Mouse (Mus musculus) myocyte (in vitro differentiated cells): ENCODE results near the gene Ercc2. TPM values are rescaled to one million over a fixed set of nuclear protein-coding genes. Genes with fewer than 3 reads are reported as not detected.

Source experiments
- H3K27me3 ChIP-seq: one replicate; pipeline ENCODE4 v1.6.1; 2011; ENCODE audit not compliant: control insufficient read depth, insufficient read depth, insufficient read length
- H3K36me3 ChIP-seq: one replicate; pipeline ENCODE4 v1.6.1; 2011; ENCODE audit not compliant: control insufficient read depth, insufficient read depth
- H3K4me2 ChIP-seq: one replicate; pipeline ENCODE4 v1.6.1; 2011; ENCODE audit warnings: low read depth, control low read depth
- H3K4me3 ChIP-seq: one replicate; pipeline ENCODE4 v1.5.1; 2011; ENCODE audit warnings: mild to moderate bottlenecking, control low read depth, moderate library complexity
- H3K79me2 ChIP-seq: one replicate; pipeline ENCODE4 v1.6.1; 2011; ENCODE audit not compliant: control insufficient read depth, insufficient read depth
- H3ac ChIP-seq: one replicate; pipeline ENCODE4 v1.6.1; 2011; ENCODE audit not compliant: control insufficient read depth, insufficient read length
- CEBPB ChIP-seq: IDR thresholded peaks from 2 replicates; pipeline ENCODE4 v1.6.1; 2011; ENCODE audit warnings: mild to moderate bottlenecking, moderate library complexity; ENCODE audit not compliant: poor library complexity, insufficient read depth, severe bottlenecking
- E2F4 ChIP-seq: IDR thresholded peaks from one replicate; pipeline ENCODE4 v1.6.1; 2011; ENCODE audit warnings: mild to moderate bottlenecking, control low read depth, moderate library complexity; ENCODE audit not compliant: insufficient read depth
- MAX ChIP-seq: IDR thresholded peaks from one replicate; pipeline ENCODE4 v1.6.1; 2011; ENCODE audit warnings: low read depth, mild to moderate bottlenecking, control low read depth
- MYOD1 ChIP-seq, 3 experiments: IDR thresholded peaks; one replicate each; pipeline ENCODE4 v1.6.1; 2011; ENCODE audit warnings: control low read depth in 2 of 3, low read depth in 2 of 3, mild to moderate bottlenecking in 2 of 3, moderate library complexity in 1 of 3; ENCODE audit not compliant: insufficient read length in 2 of 3, control insufficient read depth in 1 of 3
- MYOG ChIP-seq, 3 experiments: IDR thresholded peaks; one replicate each; pipeline ENCODE4 v1.6.1; 2011; ENCODE audit warnings: control low read depth in 2 of 3, low read depth in 2 of 3, mild to moderate bottlenecking in 2 of 3; ENCODE audit not compliant: insufficient read length in 2 of 3, control insufficient read depth in 1 of 3, insufficient read depth in 1 of 3
- POLR2A ChIP-seq: IDR thresholded peaks from one replicate; pipeline ENCODE4 v1.6.1; 2011; ENCODE audit warnings: low read depth, mild to moderate bottlenecking, control low read depth, moderate library complexity; ENCODE audit not compliant: insufficient read length
- POLR2AphosphoS2 ChIP-seq: IDR thresholded peaks from one replicate; pipeline ENCODE4 v1.6.1; 2011; ENCODE audit warnings: low read depth, control low read depth; ENCODE audit not compliant: insufficient read length
- REST ChIP-seq: IDR thresholded peaks from one replicate; pipeline ENCODE4 v1.6.1; 2011; ENCODE audit warnings: mild to moderate bottlenecking, control low read depth, moderate library complexity; ENCODE audit not compliant: insufficient read depth, insufficient read length
- SRF ChIP-seq: IDR thresholded peaks from one replicate; pipeline ENCODE4 v1.6.1; 2011; ENCODE audit warnings: low read depth; ENCODE audit not compliant: control insufficient read depth, insufficient read length
- TCF12 ChIP-seq: IDR thresholded peaks from one replicate; pipeline ENCODE4 v1.6.1; 2011; ENCODE audit warnings: mild to moderate bottlenecking, control low read depth; ENCODE audit not compliant: poor library complexity, insufficient read depth, severe bottlenecking
- TCF3 ChIP-seq: IDR thresholded peaks from one replicate; pipeline ENCODE4 v1.6.1; 2011; ENCODE audit warnings: low read depth, control low read depth; ENCODE audit not compliant: insufficient read length
- USF1 ChIP-seq: IDR thresholded peaks from one replicate; pipeline ENCODE4 v1.6.1; 2011; ENCODE audit warnings: low read depth, mild to moderate bottlenecking, control low read depth, moderate library complexity
- polyA plus RNA-seq: library from polyadenylated mRNA; unstranded; fragments of >200 nt; fragmentation: generic; extraction: Trizol; gene quantifications from one replicate; pipeline ENCODE4 v1.2.1, GENCODE M21; 2012; ENCODE audit warnings: missing spikeins

Gene Ercc2
- polyA plus RNA-seq, 1 experiment = 11.5 TPM

DNA sequence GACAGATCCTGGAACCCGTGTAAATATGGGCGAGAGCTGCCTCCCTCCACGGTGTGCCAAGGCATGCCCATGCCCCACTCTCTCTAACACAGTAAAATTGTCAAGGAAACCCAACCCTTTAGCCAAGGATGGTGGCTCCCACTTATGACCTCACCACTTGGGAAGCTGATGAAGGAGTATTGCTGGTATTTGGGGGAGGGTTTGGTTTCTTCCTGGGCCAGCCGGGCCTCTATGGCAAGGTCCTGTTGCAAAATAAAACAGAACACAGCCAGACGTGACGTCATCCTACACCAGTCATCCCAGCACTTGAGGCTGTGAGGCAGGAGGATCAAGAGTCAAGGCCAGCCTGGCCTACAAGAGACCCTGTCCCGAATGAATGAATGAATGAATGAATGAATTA, 43.2 kb upstream of the Ercc2 start:
- Histone ChIP-seq H3K4me2 (peak overlapping the region; percentile 58), H3K36me3 (no peaks in the 10 kb centered on the region), H3ac (no peak overlapping the region), H3K27me3 (no peaks in the 10 kb centered on the region), H3K4me3 (no peak overlapping the region), H3K79me2 (peaks cover 12% of the 10 kb centered on the region)
- TF ChIP-seq USF1 (no peak), MAX (no peak), E2F4 (no peak), TCF12 (no peak), CEBPB (0 out of 2 replicates have a peak, but pooled peaks have one; percentile 39), POLR2AphosphoS2 (no peak), MYOD1 (IDR thresholded peaks at IDR 0.05; ENCODE audit: control insufficient read depth in 1 of 3, insufficient read length in 2 of 3, low read depth in 2 of 3) (no peak), POLR2A (no peak), MYOG (IDR thresholded peaks at IDR 0.05; ENCODE audit: control insufficient read depth in 1 of 3, insufficient read depth in 1 of 3, insufficient read length in 2 of 3, low read depth in 2 of 3) (no peak)

DNA sequence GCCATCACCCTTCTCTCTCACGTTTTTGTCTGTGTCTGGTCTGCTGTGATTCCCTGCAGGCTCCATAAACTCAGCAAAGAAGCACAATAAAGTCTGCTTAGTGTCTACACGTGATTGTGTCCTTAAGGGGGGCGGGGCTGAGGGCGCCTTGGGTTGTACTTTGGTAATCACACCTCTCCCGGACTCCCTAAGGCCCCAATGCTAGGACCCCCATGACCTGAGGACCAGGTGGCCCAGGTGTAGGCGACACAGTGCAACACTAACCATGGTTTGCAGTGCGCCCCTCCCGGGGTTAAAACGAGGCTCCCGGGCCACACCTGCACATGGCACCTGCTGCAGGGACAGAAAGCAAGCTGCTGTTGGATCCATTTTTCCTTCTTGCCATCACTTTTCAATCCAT, 40.6 kb upstream of the Ercc2 start:
- no peak for TF ChIP-seq MYOG (IDR thresholded peaks at IDR 0.05; ENCODE audit: control insufficient read depth in 1 of 3, insufficient read depth in 1 of 3, insufficient read length in 2 of 3, low read depth in 2 of 3)
- TF ChIP-seq TCF3 = no peak
- no peak for TF ChIP-seq MYOD1 (IDR thresholded peaks at IDR 0.05; ENCODE audit: control insufficient read depth in 1 of 3, insufficient read length in 2 of 3, low read depth in 2 of 3)
- TF ChIP-seq TCF12 = no peak
- TF ChIP-seq USF1 = no peak
- TF ChIP-seq POLR2AphosphoS2 = no peak
- no peak for TF ChIP-seq SRF
- TF ChIP-seq POLR2A = no peak
- TF ChIP-seq MAX = no peak
- TF ChIP-seq E2F4 = no peak
- no peak for TF ChIP-seq REST
- no peak for TF ChIP-seq CEBPB
- Histone ChIP-seq H3K36me3 (no peaks in the 10 kb centered on the region), H3ac (no peak overlapping the region), H3K4me3 (peak overlapping the region; percentile 20), H3K79me2 (no peaks in the 10 kb centered on the region), H3K4me2 (peak overlapping the region; percentile 86), H3K27me3 (no peaks in the 10 kb centered on the region)

DNA sequence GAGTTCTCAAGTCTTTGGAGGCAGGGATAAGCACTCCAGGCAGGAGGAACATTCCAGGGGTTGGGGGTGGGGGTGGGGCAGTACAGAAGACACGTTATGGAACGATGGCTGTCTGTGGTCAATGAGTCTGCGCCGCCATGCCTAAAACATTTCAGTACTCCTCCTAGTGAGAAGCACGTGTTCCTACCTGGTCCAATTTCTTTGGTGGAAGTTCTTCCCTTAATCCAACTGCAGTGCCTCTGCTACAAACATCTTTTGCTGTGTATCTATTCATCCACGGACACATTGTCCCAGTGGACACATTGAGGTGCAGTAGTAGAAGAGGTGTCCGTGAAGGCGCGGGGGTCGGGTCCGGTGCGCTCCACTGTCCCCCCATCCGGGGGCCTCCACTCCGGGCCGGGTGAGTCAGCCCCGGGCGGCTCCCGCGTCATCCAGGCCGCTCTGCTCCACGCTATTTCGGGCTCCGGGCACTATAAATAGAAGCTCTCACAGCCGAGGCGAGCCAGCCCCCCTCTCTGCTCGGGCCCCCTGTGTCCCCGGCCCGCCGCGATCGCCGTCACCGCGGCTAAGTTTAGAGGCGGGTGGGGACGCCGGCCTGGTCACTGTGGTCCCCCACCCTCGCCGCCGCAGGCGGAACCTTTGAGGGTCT, 39.9 kb upstream of the Ercc2 start:
- Histone ChIP-seq H3K79me2 (no peaks in the 10 kb centered on the region), H3K27me3 (no peaks in the 10 kb centered on the region), H3K4me3 (peak overlapping the region; percentile 20), H3K36me3 (no peaks in the 10 kb centered on the region), H3K4me2 (peak overlapping the region; percentile 86), H3ac (no peak overlapping the region)
- TF ChIP-seq USF1 (no peak), MYOG (IDR thresholded peaks at IDR 0.05; ENCODE audit: control insufficient read depth in 1 of 3, insufficient read depth in 1 of 3, insufficient read length in 2 of 3, low read depth in 2 of 3) (peak in 1 of 3 experiments; percentile 28), MYOD1 (IDR thresholded peaks at IDR 0.05; ENCODE audit: control insufficient read depth in 1 of 3, insufficient read length in 2 of 3, low read depth in 2 of 3) (peak in 1 of 3 experiments; percentile 7), POLR2AphosphoS2 (peak; percentile 56)

DNA sequence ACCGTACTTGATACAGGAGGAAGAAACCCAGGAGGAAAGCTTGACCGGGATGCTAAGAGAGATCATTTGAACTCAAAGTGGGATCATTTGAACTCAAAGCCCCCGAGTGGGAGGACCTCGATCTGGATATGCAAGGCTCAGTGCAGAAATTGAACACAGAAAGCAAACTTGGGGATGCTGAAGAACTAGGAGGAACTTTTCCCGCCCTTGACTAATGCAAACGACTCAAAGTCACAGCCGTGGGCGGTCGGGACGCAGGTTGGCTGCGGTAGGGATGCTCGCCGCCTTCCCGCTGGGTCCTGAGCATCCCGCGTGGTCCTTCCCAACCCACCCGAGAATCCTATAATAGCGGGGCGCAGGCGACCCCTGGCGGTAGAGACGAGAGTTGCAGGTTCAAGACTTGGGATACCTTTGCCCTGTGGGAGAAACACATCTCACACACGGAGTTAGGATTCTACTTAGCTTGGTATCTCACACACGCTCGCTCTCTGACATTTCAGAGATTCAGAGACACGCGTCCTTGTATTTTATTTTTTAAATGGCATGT, 39.3 kb upstream of the Ercc2 start:
- H3K36me3 ChIP-seq = no peaks in the 10 kb centered on the region
- TF ChIP-seq REST (no peak), POLR2AphosphoS2 (no peak), MYOD1 (IDR thresholded peaks at IDR 0.05; ENCODE audit: control insufficient read depth in 1 of 3, insufficient read length in 2 of 3, low read depth in 2 of 3) (no peak), MYOG (IDR thresholded peaks at IDR 0.05; ENCODE audit: control insufficient read depth in 1 of 3, insufficient read depth in 1 of 3, insufficient read length in 2 of 3, low read depth in 2 of 3) (no peak), MAX (no peak), TCF3 (no peak), SRF (no peak), POLR2A (no peak), E2F4 (no peak), CEBPB (no peak), TCF12 (no peak), USF1 (no peak)
- no peaks in the 10 kb centered on the region for H3K79me2 ChIP-seq
- no peak overlapping the region for H3ac ChIP-seq
- peak overlapping the region; percentile 86 for H3K4me2 ChIP-seq
- H3K4me3 ChIP-seq = peak overlapping the region; percentile 20
- no peaks in the 10 kb centered on the region for H3K27me3 ChIP-seq

DNA sequence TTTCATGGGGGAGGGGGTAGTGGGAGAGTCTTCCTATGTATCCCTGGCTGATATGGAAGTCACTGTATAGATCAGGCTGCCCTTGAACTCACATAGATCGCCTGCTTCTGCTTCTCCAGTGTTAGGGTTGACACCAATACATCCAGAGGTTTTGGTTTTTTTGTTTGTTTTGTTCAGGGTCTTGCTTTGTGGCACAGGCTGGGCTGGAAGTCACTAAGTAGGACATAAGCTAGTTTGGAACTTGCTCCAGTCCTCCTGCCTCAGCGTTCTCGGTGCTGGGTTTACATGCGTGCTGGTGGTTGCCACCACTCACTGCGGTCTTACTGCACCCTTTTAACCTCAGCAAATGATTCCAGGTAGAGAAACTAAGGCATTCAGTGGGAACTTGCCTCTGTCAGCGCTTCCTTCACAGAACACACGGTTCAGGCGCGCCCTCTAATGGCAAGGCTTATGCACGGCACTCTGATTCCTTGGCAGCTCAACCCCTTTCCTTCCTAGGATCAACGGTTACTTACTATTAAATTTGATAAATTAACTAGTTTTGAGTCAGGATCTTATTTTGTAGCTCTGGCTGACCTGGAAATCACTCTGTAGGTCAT, 38.5 kb upstream of the Ercc2 start:
- no peak overlapping the region for H3ac ChIP-seq
- H3K4me3 ChIP-seq = no peak overlapping the region
- H3K27me3 ChIP-seq = no peaks in the 10 kb centered on the region
- no peaks in the 10 kb centered on the region for H3K36me3 ChIP-seq
- H3K79me2 ChIP-seq = no peaks in the 10 kb centered on the region
- peak overlapping the region; percentile 77 for H3K4me2 ChIP-seq
- TF ChIP-seq MYOG (IDR thresholded peaks at IDR 0.05; ENCODE audit: control insufficient read depth in 1 of 3, insufficient read depth in 1 of 3, insufficient read length in 2 of 3, low read depth in 2 of 3) (no peak), POLR2A (no peak), E2F4 (no peak), MYOD1 (IDR thresholded peaks at IDR 0.05; ENCODE audit: control insufficient read depth in 1 of 3, insufficient read length in 2 of 3, low read depth in 2 of 3) (no peak), CEBPB (no peak), TCF3 (no peak), SRF (no peak), USF1 (no peak), POLR2AphosphoS2 (no peak), TCF12 (no peak), REST (no peak)
